Mouse (Mus musculus) adrenal gland, adult 2 months (tissue): ENCODE data around the gene H2-M10.2. TPM values are rescaled to one million over a fixed set of nuclear protein-coding genes. Genes with fewer than 3 reads are reported as not detected.
"Not testable (repeated sequence)": the region's sequence is repeated elsewhere in the genome, so short reads cannot be mapped to it uniquely, and the experiment has no call there.

Source experiments
- DNase-seq: peaks from one replicate; pipeline ENCODE4 v3.0.0; 2021
- polyA plus RNA-seq: library from polyadenylated mRNA; depleted of rRNA; stranded (reverse); fragments of >200 nt; gene quantifications from 2 replicates; pipeline ENCODE4 v1.2.3, GENCODE M21; 2012; rRNA removed
- total RNA-seq, 2 experiments: library from RNA; stranded (reverse); gene quantifications; 2 replicates each; pipeline ENCODE4 v1.2.3; 2021

Gene H2-M10.2
- total and polyA plus RNA-seq, 3 experiments, result not detected

GRCm38 (mm10) chr17:36252250-36252876, 33.9 kb downstream of the H2-M10.2 start:
- peak; percentile 49 for DNase-seq

- DNase-seq, result no peak
These were observed 37.4 kb downstream of the H2-M10.2 start for GRCm38 (mm10) chr17:36248886-36249285.

GRCm38 (mm10) chr17:36245741-36246140, 40.5 kb downstream of the H2-M10.2 start:
- no peak for DNase-seq

- no peak for DNase-seq
These were observed 42.3 kb downstream of the H2-M10.2 start for GRCm38 (mm10) chr17:36244031-36244430.

GRCm38 (mm10) chr17:36240637-36241213, 45.6 kb downstream of the H2-M10.2 start:
- no peak for DNase-seq

- peak; percentile 42 for DNase-seq
These were observed 48.9 kb downstream of the H2-M10.2 start for GRCm38 (mm10) chr17:36237321-36237921.

- DNase-seq, result not testable (repeated sequence)
These were observed 51.0 kb downstream of the H2-M10.2 start for GRCm38 (mm10) chr17:36235300-36235699.

Other genes with a start within 250 kb of the H2-M10.2 start
- 10 to 100 TPM; 32.2 to 42.9 TPM for gene H2-T22, start 243.7 kb downstream of the H2-M10.2 start, total RNA-seq
- gene H2-T22, start 243.7 kb downstream of the H2-M10.2 start, polyA plus RNA-seq, result 34.7 and 38.6 TPM in 2 replicates
- under 1 TPM in 1 of 2 experiments, not detected in 1; 0.23 TPM for gene Gm6034, start 243.5 kb downstream of the H2-M10.2 start, total RNA-seq
- gene Gm6034, start 243.5 kb downstream of the H2-M10.2 start, polyA plus RNA-seq, result 0.10 and 0.50 TPM in 2 replicates
- gene Gm11127, start 228.1 kb downstream of the H2-M10.2 start, total RNA-seq, result 1 to 10 TPM; 4.4 to 8.2 TPM
- gene Gm11127, start 228.1 kb downstream of the H2-M10.2 start, polyA plus RNA-seq, result not detected in 2 replicates
- gene Gm19684, start 164.8 kb downstream of the H2-M10.2 start, total RNA-seq, result under 1 TPM in 1 of 2 experiments, not detected in 1; 0.41 TPM
- gene Gm19684, start 164.8 kb downstream of the H2-M10.2 start, polyA plus RNA-seq, result 0.33 and 0.36 TPM in 2 replicates
- not detected for gene Gm7030, start 157.1 kb downstream of the H2-M10.2 start, total RNA-seq
- not detected in 2 replicates for gene Gm7030, start 157.1 kb downstream of the H2-M10.2 start, polyA plus RNA-seq
- gene Gm8909, start 118.0 kb downstream of the H2-M10.2 start, total RNA-seq, result not detected
- gene Gm8909, start 118.0 kb downstream of the H2-M10.2 start, polyA plus RNA-seq, result 0.19 TPM in 1 of 2 replicates, not detected in the other
- not detected for gene H2-T3, start 96.2 kb downstream of the H2-M10.2 start, total RNA-seq
- gene H2-T3, start 96.2 kb downstream of the H2-M10.2 start, polyA plus RNA-seq, result not detected in 2 replicates
- gene Rpp21, start 28.4 kb downstream of the H2-M10.2 start, total RNA-seq, result 10 to 100 TPM; 43.6 to 60.5 TPM
- 89.4 and 106 TPM in 2 replicates for gene Rpp21, start 28.4 kb downstream of the H2-M10.2 start, polyA plus RNA-seq
- gene Trim39, start 14.2 kb downstream of the H2-M10.2 start, total RNA-seq, result 10 to 100 TPM; 16.1 to 18.4 TPM
- gene Trim39, start 14.2 kb downstream of the H2-M10.2 start, polyA plus RNA-seq, result 14.1 and 14.7 TPM in 2 replicates
- gene H2-M10.1, start 39.7 kb upstream of the H2-M10.2 start, total RNA-seq, result not detected
- not detected in 2 replicates for gene H2-M10.1, start 39.7 kb upstream of the H2-M10.2 start, polyA plus RNA-seq
- not detected for gene H2-M10.3, start 81.9 kb upstream of the H2-M10.2 start, total RNA-seq
- not detected in 2 replicates for gene H2-M10.3, start 81.9 kb upstream of the H2-M10.2 start, polyA plus RNA-seq
- not detected for gene H2-M10.4, start 175.8 kb upstream of the H2-M10.2 start, total RNA-seq
- not detected in 2 replicates for gene H2-M10.4, start 175.8 kb upstream of the H2-M10.2 start, polyA plus RNA-seq